Comparison of ENCODE assay signal across 9 mouse cellular contexts in genomic region chr11:115420336-115421190, GRCm38 (mm10). TPM values are rescaled to one million over a fixed set of nuclear protein-coding genes. Genes with fewer than 3 reads are reported as not detected.
DNase-seq lines count a peak whose midpoint lies in the region; ATAC-seq and TF ChIP-seq lines count a peak whose summit lies in the region.
"Had no signal": no experiment of that assay in that cellular context is flagged by ENCODE, and none has a peak within 500 bp of the region (broad histone marks: within the 10 kb centered on the region; RNA-seq: fewer than 3 reads in every experiment).

No protein-coding gene starts in this region.

- 3% methylated on average over 45 of the region's 45 CpGs for WGBS in forebrain, postnatal 0 days

- H3K27me3 ChIP-seq in MEL (ENCODE audit: control insufficient read depth in 1 of 2, insufficient read depth in 2 of 2, low read length in 2 of 2) = no peaks in the 10 kb centered on the region
- no peaks in the 10 kb centered on the region for H3K27me3 ChIP-seq in forebrain, postnatal 0 days (ENCODE audit: insufficient read depth, low read length)

- ATAC-seq in forebrain, postnatal 0 days = peak; percentile 46
- ATAC-seq in activated CD4-positive, CD25-positive, alpha-beta regulatory T cell, adult 4 months = no peak

- peak overlapping the region; percentile 95 to 97 for H3K4me3 ChIP-seq in MEL (ENCODE audit: control insufficient read depth in 1 of 2, insufficient read depth in 1 of 2, low read depth in 2 of 2, low read length in 2 of 2)
- H3K4me3 ChIP-seq in forebrain, postnatal 0 days (ENCODE audit: low read depth, low read length) = peak overlapping the region; percentile 49

- H3K4me1 ChIP-seq in MEL (ENCODE audit: control insufficient read depth in 1 of 2, insufficient read depth in 2 of 2, low read length in 2 of 2) = peaks cover 0 to 18% of the 10 kb centered on the region in 2 experiments; a peak in 3 of 4 replicates
- peaks cover 14% of the 10 kb centered on the region for H3K4me1 ChIP-seq in forebrain, postnatal 0 days (ENCODE audit: insufficient read depth)

- peaks cover 0 to 23% of the 10 kb centered on the region in 2 experiments; a peak in 2 of 4 replicates for H3K36me3 ChIP-seq in MEL (ENCODE audit: control insufficient read depth in 1 of 2, insufficient read depth in 2 of 2, low read length in 2 of 2)
- H3K36me3 ChIP-seq in forebrain, postnatal 0 days (ENCODE audit: insufficient read depth) = peaks cover 32% of the 10 kb centered on the region

- TF ChIP-seq RAD21 in MEL (IDR thresholded peaks at IDR 0.05; ENCODE audit: low read depth, low read length) = no peak

- H3K27ac ChIP-seq in MEL (ENCODE audit: control insufficient read depth, low read depth, low read length) = peak overlapping the region; percentile 41; the same call in 1 of the 2 replicates
- peak overlapping the region; percentile 89 for H3K27ac ChIP-seq in forebrain, postnatal 0 days (ENCODE audit: low read depth, low read length)

- DNase-seq in MEL (ENCODE audit: low read depth, low spot score) = peak; percentile 65
- peak; percentile 63 to 75 for DNase-seq in cerebellum, adult 18-20 months
- DNase-seq in forebrain, postnatal 0 days = peak; percentile 57
- DNase-seq in heart, postnatal 4 days = peak; percentile 79
- peak; percentile 51 to 57 for DNase-seq in layer of hippocampus, postnatal 14 days (ENCODE audit: low spot score in 2 of 2)
- DNase-seq in lung, postnatal 14 days = peak; percentile 71
- DNase-seq in right cerebral cortex, postnatal 14 days = peak; percentile 52

- no peaks in the 10 kb centered on the region for H3K9me3 ChIP-seq in MEL (replicated peaks; ENCODE audit: insufficient read depth, low read length)
- H3K9me3 ChIP-seq in forebrain, postnatal 0 days (ENCODE audit: low read length) = no peaks in the 10 kb centered on the region

- peaks cover 30% of the 10 kb centered on the region for H3K79me2 ChIP-seq in MEL (ENCODE audit: control insufficient read depth, insufficient read depth, low read length, poor library complexity)

- TF ChIP-seq POLR2A in MEL (IDR thresholded peaks at IDR 0.05; ENCODE audit: control insufficient read depth in 1 of 2, insufficient read depth in 1 of 2, low read depth in 1 of 2, low read length in 2 of 2, poor library complexity in 1 of 2) = peak in 1 of 2 experiments; percentile 7; a peak in 1 of 4 replicates

- TF ChIP-seq EP300 in MEL (IDR thresholded peaks at IDR 0.05; ENCODE audit: low read depth in 1 of 2, low read length in 2 of 2) = 0 out of 4 replicates have a peak, but pooled peaks of 1 of the 2 experiments have one; percentile 8

- peak overlapping the region; percentile 90 for H3K9ac ChIP-seq in MEL (ENCODE audit: control insufficient read depth, low read depth, low read length, poor library complexity, severe bottlenecking)
- peak overlapping the region; percentile 90 for H3K9ac ChIP-seq in forebrain, postnatal 0 days

- 0 out of 6 replicates have a peak, but pooled peaks of 1 of the 3 experiments have one; percentile 3 for TF ChIP-seq CTCF in MEL (IDR thresholded peaks at IDR 0.05 in 2 of 3, conservative IDR thresholded peaks at IDR 0.05 in 1 of 3; ENCODE audit: control insufficient read depth in 1 of 3, insufficient read depth in 1 of 3, low read depth in 2 of 3, low read length in 3 of 3, poor library complexity in 1 of 3, severe bottlenecking in 1 of 3)
- TF ChIP-seq CTCF in forebrain, postnatal 0 days (IDR thresholded peaks at IDR 0.05; ENCODE audit: low read depth) = no peak; the same call in 1 of the 2 replicates

- H3K4me2 ChIP-seq in forebrain, postnatal 0 days (ENCODE audit: low read depth) = peak overlapping the region; percentile 92

TF ChIP-seq in MEL, 35 proteins besides CTCF, POLR2A, EP300 and RAD21 (continues in another document):
- no peak for TF ChIP-seq RCOR1 (IDR thresholded peaks at IDR 0.05; ENCODE audit: low read depth, low read length)
- TF ChIP-seq HCFC1 (IDR thresholded peaks at IDR 0.05; ENCODE audit: low read depth, low read length) = no peak
- no peak for TF ChIP-seq GATA1 (IDR thresholded peaks at IDR 0.05; ENCODE audit: low read depth, low read length)
- TF ChIP-seq NRF1 (IDR thresholded peaks at IDR 0.05; ENCODE audit: insufficient read depth, low read depth, low read length, poor library complexity, severe bottlenecking) = no peak
- TF ChIP-seq ZC3H11A (IDR thresholded peaks at IDR 0.05; ENCODE audit: low read depth, low read length) = no peak
- no peak for TF ChIP-seq ETS1 (IDR thresholded peaks at IDR 0.05; ENCODE audit: low read depth, low read length)
- TF ChIP-seq ZMIZ1 (IDR thresholded peaks at IDR 0.05; ENCODE audit: low read depth, low read length) = no peak
- TF ChIP-seq CHD1 (IDR thresholded peaks at IDR 0.05; ENCODE audit: low read depth, low read length) = peak; percentile 93; the same call in 1 of the 2 replicates
- no peak for TF ChIP-seq JUND (IDR thresholded peaks at IDR 0.05; ENCODE audit: low read depth, low read length)
- no peak for TF ChIP-seq POLR2AphosphoS2 (IDR thresholded peaks at IDR 0.05; ENCODE audit: low read length)
- TF ChIP-seq USF2 (IDR thresholded peaks at IDR 0.05; ENCODE audit: borderline replicate concordance in 1 of 2, insufficient read depth in 1 of 2, low read depth in 1 of 2, low read length in 2 of 2) = no peak
- peak; percentile 25 for TF ChIP-seq MAX (IDR thresholded peaks at IDR 0.05; ENCODE audit: low read length)
- no peak for TF ChIP-seq TAL1 (IDR thresholded peaks at IDR 0.05; ENCODE audit: low read length)
- TF ChIP-seq GABPA (IDR thresholded peaks at IDR 0.05; ENCODE audit: low read depth, low read length) = no peak
- TF ChIP-seq TBP (IDR thresholded peaks at IDR 0.05; ENCODE audit: low read depth, low read length) = no peak
- 0 out of 2 replicates have a peak, but pooled peaks have one; percentile 2 for TF ChIP-seq ELF1 (IDR thresholded peaks at IDR 0.05; ENCODE audit: low read depth, low read length)
- no peak for TF ChIP-seq TCF12 (IDR thresholded peaks at IDR 0.05; ENCODE audit: low read depth, low read length)
- TF ChIP-seq NELFE (IDR thresholded peaks at IDR 0.05; ENCODE audit: low read depth, low read length) = no peak
- TF ChIP-seq MYC (IDR thresholded peaks at IDR 0.05; ENCODE audit: low read depth, low read length) = no peak
- no peak for TF ChIP-seq MEF2A (IDR thresholded peaks at IDR 0.05; ENCODE audit: extremely low read depth, insufficient replicate concordance, low read depth, low read length, poor library complexity, severe bottlenecking)
- 0 out of 2 replicates have a peak, but pooled peaks have one; percentile 6 for TF ChIP-seq SIN3A (IDR thresholded peaks at IDR 0.05; ENCODE audit: low read length)

RNA-seq across cellular contexts. Expression of gene Kctd2, which starts 0.6 kb away (rescaled TPM):
- 12.3 and 13.2 TPM in 2 replicates for total RNA-seq in MEL (2012; rRNA removed)
- polyA plus RNA-seq in MEL (2012; ENCODE audit: insufficient read depth in 1 of 2, insufficient read length in 2 of 2, low read depth in 1 of 2, low replicate concordance in 2 of 2, missing spikeins in 1 of 2) = 10 to 100 TPM in 1 of 2 experiments, not detected in 1; 20.6 TPM
- total RNA-seq in forebrain, postnatal 0 days (2014; rRNA removed) = 31.7 TPM in 2 replicates
- 27.1 and 29.3 TPM in 2 replicates for polyA plus RNA-seq in forebrain, postnatal 0 days (2015; fragmentation: Nextera tagmentation; extraction: Ambion mirVana)
- total RNA-seq in heart, postnatal 4 days (2021) = 10 to 100 TPM; 22.8 to 27.3 TPM
- 10 to 100 TPM; 59.0 to 68.3 TPM for total RNA-seq in layer of hippocampus, postnatal 14 days (2021)
- 10 to 100 TPM in 1 of 2 experiments, 1 to 10 TPM in 1; 6.9 to 12.2 TPM for polyA plus RNA-seq in activated CD4-positive, CD25-positive, alpha-beta regulatory T cell, adult 4 months (2017; shearing (Covaris generic))

RNA-seq across cellular contexts. Expression of gene Atp5h, which starts 0.8 kb away (rescaled TPM):
- 665 and 706 TPM in 2 replicates for total RNA-seq in MEL (2012; rRNA removed)
- 1,000 to 10,000 TPM in 1 of 2 experiments, 100 to 1,000 TPM in 1; 525 to 1,715 TPM for polyA plus RNA-seq in MEL (2012; ENCODE audit: insufficient read depth in 1 of 2, insufficient read length in 2 of 2, low read depth in 1 of 2, low replicate concordance in 2 of 2, missing spikeins in 1 of 2)
- 339 and 418 TPM in 2 replicates for total RNA-seq in forebrain, postnatal 0 days (2014; rRNA removed)
- 808 and 932 TPM in 2 replicates for polyA plus RNA-seq in forebrain, postnatal 0 days (2015; fragmentation: Nextera tagmentation; extraction: Ambion mirVana)
- total RNA-seq in heart, postnatal 4 days (2021) = 1,000 to 10,000 TPM; 1,670 to 1,720 TPM
- total RNA-seq in layer of hippocampus, postnatal 14 days (2021) = 100 to 1,000 TPM; 440 to 460 TPM
- 100 to 1,000 TPM; 705 to 855 TPM for polyA plus RNA-seq in activated CD4-positive, CD25-positive, alpha-beta regulatory T cell, adult 4 months (2017; shearing (Covaris generic))

RNA-seq across cellular contexts. Expression of gene Mrpl58, which starts 17.0 kb away (rescaled TPM):
- 132 and 137 TPM in 2 replicates for total RNA-seq in MEL (2012; rRNA removed)
- polyA plus RNA-seq in MEL (2012; ENCODE audit: insufficient read depth in 1 of 2, insufficient read length in 2 of 2, low read depth in 1 of 2, low replicate concordance in 2 of 2, missing spikeins in 1 of 2) = 100 to 1,000 TPM in 1 of 2 experiments, not detected in 1; 137 TPM
- total RNA-seq in forebrain, postnatal 0 days (2014; rRNA removed) = 82.1 and 86.1 TPM in 2 replicates
- polyA plus RNA-seq in forebrain, postnatal 0 days (2015; fragmentation: Nextera tagmentation; extraction: Ambion mirVana) = 201 and 203 TPM in 2 replicates
- 100 to 1,000 TPM; 153 to 156 TPM for total RNA-seq in heart, postnatal 4 days (2021)
- 10 to 100 TPM; 95.7 to 96.6 TPM for total RNA-seq in layer of hippocampus, postnatal 14 days (2021)
- 100 to 1,000 TPM; 206 to 214 TPM for polyA plus RNA-seq in activated CD4-positive, CD25-positive, alpha-beta regulatory T cell, adult 4 months (2017; shearing (Covaris generic))

RNA-seq across cellular contexts. Expression of gene Trim80, which starts 19.8 kb away (rescaled TPM):
- total RNA-seq in MEL (2012; rRNA removed) = not detected in 2 replicates
- not detected for polyA plus RNA-seq in MEL (2012; ENCODE audit: insufficient read depth in 1 of 2, insufficient read length in 2 of 2, low read depth in 1 of 2, low replicate concordance in 2 of 2, missing spikeins in 1 of 2)
- not detected in 2 replicates for total RNA-seq in forebrain, postnatal 0 days (2014; rRNA removed)
- not detected in 2 replicates for polyA plus RNA-seq in forebrain, postnatal 0 days (2015; fragmentation: Nextera tagmentation; extraction: Ambion mirVana)
- not detected for total RNA-seq in heart, postnatal 4 days (2021)
- not detected for total RNA-seq in layer of hippocampus, postnatal 14 days (2021)
- not detected for polyA plus RNA-seq in activated CD4-positive, CD25-positive, alpha-beta regulatory T cell, adult 4 months (2017; shearing (Covaris generic))
- total RNA-seq: hematopoietic stem cell, adult 5-6 weeks had no signal

RNA-seq across cellular contexts. Expression of gene Cdr2l, which starts 38.8 kb away (rescaled TPM):
- 6.3 and 8.2 TPM in 2 replicates for total RNA-seq in MEL (2012; rRNA removed)
- polyA plus RNA-seq in MEL (2012; ENCODE audit: insufficient read depth in 1 of 2, insufficient read length in 2 of 2, low read depth in 1 of 2, low replicate concordance in 2 of 2, missing spikeins in 1 of 2) = 1 to 10 TPM in 1 of 2 experiments, not detected in 1; 5.2 TPM
- total RNA-seq in forebrain, postnatal 0 days (2014; rRNA removed) = 43.0 and 45.8 TPM in 2 replicates
- 14.4 and 16.9 TPM in 2 replicates for polyA plus RNA-seq in forebrain, postnatal 0 days (2015; fragmentation: Nextera tagmentation; extraction: Ambion mirVana)
- 10 to 100 TPM; 18.8 to 20.3 TPM for total RNA-seq in heart, postnatal 4 days (2021)
- 10 to 100 TPM; 18.6 to 21.3 TPM for total RNA-seq in layer of hippocampus, postnatal 14 days (2021)
- polyA plus RNA-seq in activated CD4-positive, CD25-positive, alpha-beta regulatory T cell, adult 4 months (2017; shearing (Covaris generic)) = under 1 TPM in 1 of 2 experiments, not detected in 1; 0.12 TPM
